Mouse (Mus musculus) erythroblast, embryonic 14.5 days (primary cell): ENCODE measurements around the gene Ccdc124.

ENCODE experiments used
- GATA1 ChIP-seq: IDR thresholded peaks from 2 replicates; pipeline ENCODE4 v1.6.1; 2012; ENCODE audit warnings: low read length, inconsistent platforms, mixed read lengths
- TAL1 ChIP-seq: IDR thresholded peaks from 3 replicates; pipeline ENCODE4 v1.6.1; 2012; ENCODE audit warnings: low read length, inconsistent platforms, mixed read lengths

GRCm38 (mm10) chr8:70871195-70871807 is 2.4 kb downstream of the Ccdc124 start:
- TF ChIP-seq TAL1: no peak
- no peak for TF ChIP-seq GATA1
